Mouse (Mus musculus) kidney, adult 8-10 months (tissue): ENCODE results near the gene Aes.
A peak's percentile ranks its signal among the peaks of the same experiment; 100 is the strongest.

Source experiments
- DNase-seq, 2 experiments: peaks; one replicate each; pipeline ENCODE4 v3.0.0; 2022

Aes gene

GRCm38 (mm10) chr10:81598871-81599270 lies 39.6 kb downstream of the Aes start:
- DNase-seq, result no peak

GRCm38 (mm10) chr10:81599630-81600029 lies 40.3 kb downstream of the Aes start:
- DNase-seq, result no peak

GRCm38 (mm10) chr10:81600096-81600495 lies 40.8 kb downstream of the Aes start:
- no peak for DNase-seq

DNA sequence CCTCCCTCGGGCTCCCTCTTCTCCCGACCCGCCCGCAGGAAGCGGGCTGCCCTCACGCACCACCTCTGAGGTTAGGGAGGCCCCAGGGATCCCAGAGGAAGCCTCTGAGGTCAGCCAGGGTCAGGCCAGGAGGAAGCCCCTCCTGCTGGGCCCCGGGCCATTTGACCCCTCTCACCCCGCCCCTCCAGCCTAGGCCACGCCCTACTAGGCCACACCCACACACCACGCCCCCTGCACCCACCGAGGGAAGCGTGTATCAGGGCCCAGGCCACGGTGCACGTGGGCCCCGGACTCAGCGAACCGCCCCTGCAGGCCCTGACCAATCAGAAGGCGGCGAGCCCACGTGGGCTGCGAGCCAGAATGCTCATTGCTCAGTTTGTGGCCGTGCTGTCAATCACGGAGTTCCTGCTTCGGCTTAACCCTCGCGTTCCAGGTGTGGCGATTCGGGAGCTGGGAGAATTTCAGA lies 41.5 kb downstream of the Aes start, which contains the start of gene Tle6:
Gene Tle6, minus strand, starts transcription at position 336 of the 466 bp plus-strand sequence.
- peak; percentile 95 for DNase-seq

DNA sequence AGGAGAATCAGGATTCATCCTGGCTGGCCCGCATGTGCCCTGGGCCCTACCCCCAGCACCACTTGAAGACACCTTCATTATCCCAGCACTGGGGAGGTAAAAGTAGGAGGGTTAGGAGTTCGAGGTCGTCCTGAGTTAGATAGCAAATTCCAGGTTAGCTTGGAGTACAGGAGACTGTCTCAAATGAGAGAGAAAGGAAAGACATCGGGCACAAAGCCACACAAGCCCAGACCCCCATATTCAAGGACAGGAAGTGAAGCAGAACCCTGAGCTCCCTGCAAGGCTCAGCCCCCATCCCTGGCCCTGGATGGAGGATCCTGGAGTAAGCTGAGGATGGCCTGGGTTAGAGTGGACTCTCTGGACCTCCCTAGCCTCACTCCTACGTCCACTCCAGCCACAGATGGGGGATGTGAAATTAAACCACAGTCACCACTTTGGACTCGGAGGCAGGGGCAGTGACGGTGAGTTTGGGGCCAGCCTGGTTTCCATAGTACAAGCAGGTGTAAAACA lies 42.2 kb downstream of the Aes start:
- DNase-seq, result no peak

- DNase-seq, result no peak
These were observed 43.5 kb downstream of the Aes start for GRCm38 (mm10) chr10:81602741-81603151.

- DNase-seq, result peak in 1 of 2 experiments; percentile 34
These were observed 45.0 kb downstream of the Aes start for GRCm38 (mm10) chr10:81604019-81604967.

DNA sequence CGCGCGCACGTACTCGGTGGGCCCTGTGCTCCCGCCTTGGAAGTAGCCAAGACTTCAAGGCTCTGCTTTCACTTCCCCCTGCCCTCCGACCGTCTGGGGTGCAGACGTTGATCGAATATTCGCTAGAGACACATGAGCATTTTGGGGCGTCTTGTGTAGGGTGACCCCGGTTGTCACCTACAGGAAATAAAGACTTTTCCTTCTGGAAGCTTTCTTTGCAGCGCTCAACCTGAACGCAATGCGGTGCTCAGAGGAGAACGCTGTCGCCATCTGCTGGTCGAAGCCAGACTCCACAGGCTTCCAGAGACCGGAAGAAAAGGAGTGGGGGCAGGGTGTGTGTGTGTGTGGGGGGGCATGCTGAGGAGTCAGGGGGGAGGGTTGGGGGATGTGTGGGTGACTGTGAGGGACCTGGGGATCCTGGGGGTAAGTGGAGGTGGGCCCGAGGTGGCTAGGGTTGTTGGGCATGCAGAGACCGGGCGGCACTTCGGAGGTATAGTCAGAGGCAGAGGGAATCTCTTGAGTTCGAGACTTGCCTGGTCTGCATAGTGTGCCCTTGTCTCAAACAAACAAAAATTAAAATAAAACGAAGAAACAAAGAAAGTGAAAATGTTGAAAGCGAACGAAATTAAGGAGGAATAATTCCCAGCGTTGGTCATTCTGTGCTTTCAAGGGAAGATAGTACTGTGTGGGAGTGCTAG lies 45.8 kb downstream of the Aes start:
- peak; percentile 82 to 86 for DNase-seq

- no peak for DNase-seq
These were observed 46.3 kb downstream of the Aes start for GRCm38 (mm10) chr10:81605666-81605973.

DNA sequence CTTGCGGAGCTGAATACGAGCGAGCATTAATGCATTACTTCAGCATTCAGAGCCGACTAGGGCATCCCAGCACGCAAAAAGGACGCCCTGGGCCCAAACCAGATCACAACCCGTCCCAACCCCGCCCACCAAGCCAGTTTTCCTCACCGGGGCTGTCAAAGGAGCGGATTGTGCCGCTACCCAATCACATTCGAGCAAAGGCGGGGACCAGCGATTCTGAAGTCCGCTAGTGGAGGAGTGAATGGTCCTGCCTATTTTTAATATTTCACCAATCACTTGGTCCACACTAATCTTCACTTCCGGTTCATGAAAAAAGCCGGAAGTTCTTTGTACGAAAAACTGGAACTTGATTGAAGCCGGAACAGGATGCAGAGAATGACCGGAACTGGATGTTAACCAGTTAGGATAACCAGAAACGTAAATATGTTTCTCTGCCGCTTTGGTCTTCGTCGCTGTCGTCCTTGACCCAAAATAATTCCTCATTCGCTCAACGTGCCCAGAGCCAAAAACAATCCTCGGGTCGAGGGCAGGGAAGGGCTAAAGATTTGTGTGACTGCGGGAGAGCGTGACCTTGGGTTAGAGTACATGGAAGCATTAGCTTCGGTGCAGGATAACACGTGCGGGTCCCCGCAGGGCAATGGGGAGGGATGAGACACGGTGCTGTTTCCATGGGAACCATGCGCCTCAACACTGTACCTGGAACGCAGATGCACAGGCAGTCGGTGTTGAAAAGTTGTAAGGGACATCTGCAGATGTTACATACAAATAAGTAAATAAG lies 46.9 kb downstream of the Aes start, which contains the start of gene BC025920:
Gene BC025920, plus strand, starts transcription at position 297 of the 778 bp plus-strand sequence.
- peak; percentile 96 to 99 for DNase-seq

- no peak for DNase-seq
These were observed 49.0 kb downstream of the Aes start for GRCm38 (mm10) chr10:81608308-81608707.

GRCm38 (mm10) chr10:81612779-81613178 lies 53.5 kb downstream of the Aes start:
- DNase-seq, result no peak

DNA sequence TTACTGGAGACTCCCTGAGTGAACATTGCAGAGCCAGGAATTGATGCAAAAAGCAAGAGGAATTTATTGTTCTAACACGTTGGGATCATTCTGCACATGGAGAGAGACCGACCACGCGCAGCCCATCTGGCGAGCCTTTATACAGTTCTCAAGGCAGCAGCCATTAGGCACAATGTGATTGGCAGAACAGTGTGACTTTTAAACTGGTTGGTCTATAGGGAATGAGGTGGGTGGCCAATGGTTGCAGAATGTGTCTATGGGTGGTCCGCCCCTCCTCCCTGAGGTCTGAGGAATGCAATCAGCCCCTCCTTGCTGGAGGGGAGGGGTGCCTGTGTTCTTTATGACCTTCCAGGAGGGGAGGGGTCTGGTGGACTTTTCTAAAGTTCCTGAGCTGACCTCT lies 56.2 kb downstream of the Aes start:
- DNase-seq, result no peak
